Mouse (Mus musculus) cerebellum, postnatal 36 days (tissue): Measurements from ENCODE around the gene Gm28372.

Experiments used
- DNase-seq, 2 experiments: peaks; one replicate each; pipeline ENCODE4 v3.0.0; 2021 to 2022; ENCODE audit warnings: mixed read lengths in 2 of 2

Gene Gm28372

DNA sequence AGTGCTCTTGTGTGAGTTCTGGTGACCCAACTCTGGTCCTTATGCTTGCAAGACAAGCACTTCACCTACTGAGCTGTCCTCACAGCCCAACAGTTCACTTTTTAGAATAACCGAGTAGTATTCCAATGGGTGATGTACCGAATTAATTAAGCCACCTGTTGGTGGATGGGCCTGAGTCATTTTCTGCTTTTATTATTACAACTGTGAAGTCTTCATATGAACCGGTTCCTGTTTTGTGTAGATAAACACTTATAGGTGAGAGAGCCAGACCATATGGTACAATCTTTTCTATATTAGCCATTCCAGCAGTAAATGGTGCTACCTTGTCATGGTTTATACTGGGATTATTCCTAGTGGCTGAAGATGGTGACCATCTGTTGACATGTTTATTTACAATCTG lies 7.7 kb downstream of the Gm28372 start:
- no peak for DNase-seq

DNA sequence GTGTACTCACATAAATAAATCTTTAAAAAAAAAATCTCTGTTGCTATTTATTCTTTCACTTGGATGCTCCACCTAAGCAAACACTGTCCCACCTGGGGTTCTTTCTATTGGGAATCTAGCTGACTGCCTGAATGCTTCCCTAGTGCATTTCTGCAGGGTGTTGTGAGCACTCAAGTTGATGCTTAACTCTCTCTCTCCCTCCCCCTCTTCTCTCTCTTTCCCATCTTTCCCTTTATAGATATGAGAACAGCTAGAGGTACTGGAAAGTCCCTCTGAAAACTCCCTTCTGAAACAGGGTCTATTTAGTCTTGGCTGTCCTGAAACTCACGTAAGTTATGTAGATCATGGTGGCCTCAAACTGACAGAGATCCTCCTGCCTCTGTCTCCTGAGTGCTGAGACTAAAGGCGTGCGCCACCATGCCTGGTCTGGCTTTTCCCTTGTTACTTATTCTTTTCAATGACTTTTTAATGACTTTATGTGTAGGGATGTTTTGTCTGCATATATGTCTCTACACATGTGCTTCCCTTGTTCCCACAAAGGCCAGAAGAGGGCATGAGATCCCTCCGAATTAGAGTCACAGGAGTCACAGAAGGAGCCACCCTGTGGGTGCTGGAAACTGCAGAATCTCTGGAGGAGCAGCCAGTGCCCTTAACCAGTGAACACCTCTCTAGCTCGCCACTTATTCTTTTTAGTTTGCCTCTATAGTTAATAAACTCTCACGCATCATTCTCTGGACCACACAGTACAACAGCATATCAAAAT lies 9.2 kb downstream of the Gm28372 start:
- no peak for DNase-seq

DNA sequence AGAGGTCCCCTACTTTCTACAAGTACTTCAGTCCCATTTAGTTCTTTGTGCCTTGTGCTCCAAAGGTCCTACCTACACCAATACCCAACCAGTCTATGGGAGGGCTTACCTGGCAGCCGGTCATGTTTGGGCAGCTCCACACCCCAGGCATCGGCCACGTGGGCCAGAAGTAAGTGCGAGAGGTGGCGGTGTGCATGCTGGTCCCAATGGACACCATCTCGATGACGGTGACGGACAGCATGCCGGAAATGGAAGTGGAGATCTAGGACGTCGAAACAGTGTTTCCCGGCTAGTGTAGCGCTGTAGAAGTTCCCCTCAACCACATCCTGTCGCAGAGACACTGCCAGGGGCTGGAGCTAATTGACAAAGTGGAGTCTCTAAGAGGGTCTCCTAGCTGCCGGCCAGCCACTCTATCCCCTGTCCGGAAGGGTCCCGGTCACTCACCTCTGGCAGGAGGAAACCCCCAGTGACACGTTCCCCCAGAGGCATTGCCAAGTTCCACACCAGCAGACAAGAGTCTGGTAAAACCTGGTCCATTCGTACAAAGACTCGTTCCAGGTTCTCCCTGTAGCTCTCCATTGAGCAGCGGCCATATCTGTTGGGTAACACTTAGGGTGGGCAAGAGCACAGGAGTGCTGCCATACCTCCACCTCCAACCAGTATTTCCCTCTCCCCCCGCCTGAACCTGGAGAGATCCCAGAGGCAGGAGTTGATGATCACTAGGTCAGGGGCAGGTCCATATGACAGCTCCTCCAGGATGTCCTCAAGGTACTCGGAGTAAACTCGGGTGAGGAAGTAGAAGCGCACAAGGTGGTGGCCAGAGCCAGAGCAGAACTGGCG lies 17.0 kb downstream of the Gm28372 start:
- peak in 1 of 2 experiments; percentile 16 for DNase-seq

DNA sequence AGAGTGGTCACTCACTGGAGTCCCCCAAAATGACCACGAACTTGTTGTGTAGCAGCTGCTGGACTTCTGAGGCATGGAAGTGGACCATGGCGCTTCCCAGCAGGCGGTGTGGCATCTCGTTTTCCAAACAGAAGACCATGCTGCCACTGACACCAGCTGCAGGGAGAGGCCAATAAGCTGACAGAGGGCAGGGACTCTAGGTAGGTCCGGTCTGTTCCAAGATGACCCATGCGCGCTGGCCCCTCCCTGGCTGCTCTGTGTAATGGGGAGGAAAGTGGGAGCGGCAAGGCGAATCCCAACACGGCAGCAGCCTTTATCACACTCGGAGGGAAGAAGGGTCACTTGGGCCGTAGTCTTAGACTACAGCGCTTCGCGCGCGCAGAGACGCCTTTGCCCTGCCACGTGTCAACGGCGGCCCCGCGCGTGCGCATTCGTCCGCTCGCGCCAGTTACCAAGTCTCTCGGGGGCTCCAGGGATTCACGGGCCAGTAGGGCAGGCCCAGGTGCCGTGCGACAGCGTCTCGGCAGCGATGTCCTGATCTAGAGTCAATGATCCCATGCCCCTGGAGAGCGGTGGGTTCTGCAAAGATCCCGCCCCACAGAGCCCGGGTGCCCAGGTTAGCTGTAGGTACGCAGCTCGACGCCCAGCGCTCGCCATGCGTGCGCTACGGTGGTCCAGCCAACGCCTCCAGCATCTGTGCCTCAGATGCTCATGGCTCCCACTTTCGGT lies 18.5 kb downstream of the Gm28372 start:
- peak; percentile 81 to 82 for DNase-seq

DNA sequence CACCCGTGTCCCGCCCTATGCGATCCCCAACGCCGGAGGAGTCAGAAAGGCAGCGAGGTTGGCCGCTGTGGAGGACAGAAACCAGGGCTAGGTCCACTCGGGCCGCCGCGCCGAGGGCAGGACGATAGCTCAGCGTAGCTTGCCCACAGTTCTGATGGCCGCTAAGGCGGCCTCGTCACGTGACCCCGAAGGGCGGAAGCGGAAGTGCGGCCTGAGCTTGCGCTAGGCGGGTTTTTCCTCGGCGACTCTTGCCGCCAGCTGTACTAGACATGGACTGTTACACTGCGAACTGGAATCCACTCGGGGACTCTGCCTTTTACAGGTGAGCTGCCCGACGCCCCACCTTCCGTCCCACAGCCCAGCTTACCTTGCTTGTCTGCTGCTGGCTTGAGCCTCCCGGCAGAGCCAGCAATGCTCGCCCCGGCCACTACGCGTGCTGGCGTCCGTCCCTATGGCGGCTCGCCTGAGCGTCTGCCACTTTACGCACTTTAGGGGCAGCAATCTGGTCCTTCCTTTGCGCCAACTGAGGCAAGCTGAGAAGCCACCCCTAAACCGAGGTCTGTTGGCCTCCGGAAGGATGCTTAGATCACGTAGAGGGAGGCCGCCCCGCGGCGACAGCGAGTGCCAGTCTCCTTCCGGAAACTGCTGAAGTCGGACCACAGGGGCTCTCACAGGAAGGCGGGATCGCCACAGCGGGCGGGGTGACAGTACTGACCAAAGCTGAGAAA lies 19.3 kb downstream of the Gm28372 start, which contains the start of the genes Vps16 and Pced1a:
Gene Vps16, plus strand, starts transcription at position 214 of the 728 bp plus-strand sequence.
Gene Pced1a, minus strand, starts transcription at position 576 of the 728 bp plus-strand sequence.
- peak; percentile 92 to 93 for DNase-seq

DNA sequence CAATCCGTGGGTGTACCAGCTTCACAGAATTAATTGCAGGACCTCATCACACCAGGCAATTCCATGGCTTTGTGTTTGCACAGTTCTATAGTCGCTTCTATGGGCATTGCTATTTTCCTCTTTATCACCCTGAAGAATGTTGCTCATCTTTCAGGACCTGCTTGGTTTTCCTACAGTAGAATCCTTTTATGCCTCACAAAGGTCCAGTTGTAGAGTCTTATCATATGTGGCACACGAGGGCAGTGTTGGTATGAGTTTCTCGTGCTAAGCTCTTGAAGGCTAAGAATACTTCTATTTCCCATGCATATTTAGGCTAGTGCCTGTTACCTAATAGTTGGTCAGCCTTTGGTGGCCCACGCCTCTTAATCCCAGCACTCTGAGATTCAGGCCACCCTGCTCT lies 20.1 kb downstream of the Gm28372 start:
- DNase-seq = peak in 1 of 2 experiments; percentile 20

DNA sequence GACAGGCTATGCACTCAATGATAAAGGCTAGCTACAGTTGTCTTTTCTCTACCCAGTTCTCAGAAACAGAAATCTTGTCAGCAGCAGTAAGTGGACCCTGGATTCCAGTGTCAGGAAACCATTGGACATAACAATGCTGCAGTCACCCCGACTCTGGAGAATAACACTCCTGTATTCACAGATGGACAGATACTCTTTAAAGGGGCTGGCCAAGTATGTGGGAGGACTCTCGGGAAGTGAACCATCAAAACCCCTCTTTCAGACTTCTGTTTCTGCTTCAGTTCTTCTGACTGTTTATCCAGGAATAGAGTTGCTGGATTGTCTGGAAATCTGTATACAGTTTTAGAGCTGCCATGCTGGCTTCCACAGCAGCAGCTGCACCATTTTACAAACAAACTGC lies 24.8 kb downstream of the Gm28372 start:
- no peak for DNase-seq

DNA sequence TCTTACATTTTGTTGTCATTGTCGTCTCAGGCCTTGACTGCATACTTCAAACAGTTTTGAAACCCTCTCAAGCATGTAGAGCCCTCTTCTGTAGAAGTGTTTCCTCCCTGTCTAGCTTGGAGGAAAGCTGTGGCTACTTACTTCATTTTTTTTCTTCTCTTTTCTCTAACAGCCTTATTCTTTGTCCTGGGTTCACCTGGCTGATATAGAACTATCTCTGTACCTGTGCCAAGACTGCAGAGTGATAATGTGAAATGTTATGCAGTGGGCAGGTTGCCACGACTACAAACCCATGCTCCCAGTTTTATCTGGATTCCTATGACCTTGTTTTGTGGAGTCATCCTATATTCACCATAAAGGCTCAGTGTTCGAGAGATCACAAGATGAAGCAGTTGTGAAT lies 25.4 kb downstream of the Gm28372 start:
- no peak for DNase-seq

DNA sequence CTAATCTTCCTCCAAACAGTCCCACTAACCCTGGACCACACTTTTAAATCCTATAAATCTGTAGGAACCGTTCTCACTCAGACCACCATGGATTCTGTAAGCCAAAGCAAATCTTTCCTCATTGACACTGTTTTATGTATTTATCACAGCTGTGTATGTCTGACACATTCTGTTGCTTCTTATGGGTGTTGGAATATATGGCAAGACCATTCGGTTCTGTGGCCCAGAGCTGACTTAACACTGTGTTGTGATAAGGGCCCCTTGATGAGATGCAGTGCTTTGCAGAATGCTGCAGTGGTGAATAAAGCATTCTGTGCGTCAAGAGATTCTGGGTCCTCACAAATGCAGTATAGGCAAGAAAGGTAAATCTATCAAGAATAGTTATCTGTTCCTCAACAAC lies 27.1 kb downstream of the Gm28372 start:
- no peak for DNase-seq

DNA sequence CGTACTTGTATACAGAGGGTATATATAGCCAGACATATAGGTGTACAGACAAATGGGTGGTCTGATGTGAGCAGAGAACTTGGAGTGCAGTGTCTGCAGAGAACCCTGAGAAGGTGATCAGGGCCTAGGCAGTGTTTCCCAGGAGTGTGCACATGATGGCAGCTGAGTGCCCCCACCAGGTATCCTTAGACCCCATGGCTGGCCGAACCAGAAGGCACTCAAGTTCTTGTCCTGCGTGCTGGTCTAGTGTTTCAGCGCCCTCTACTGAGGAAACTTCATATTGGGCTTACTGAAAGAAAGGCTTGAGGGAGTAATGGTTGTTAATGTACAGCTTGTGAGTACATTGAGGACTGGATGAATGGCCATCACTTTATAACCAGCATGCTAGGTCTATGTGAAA lies 28.1 kb downstream of the Gm28372 start:
- DNase-seq = peak in 1 of 2 experiments; percentile 53

DNA sequence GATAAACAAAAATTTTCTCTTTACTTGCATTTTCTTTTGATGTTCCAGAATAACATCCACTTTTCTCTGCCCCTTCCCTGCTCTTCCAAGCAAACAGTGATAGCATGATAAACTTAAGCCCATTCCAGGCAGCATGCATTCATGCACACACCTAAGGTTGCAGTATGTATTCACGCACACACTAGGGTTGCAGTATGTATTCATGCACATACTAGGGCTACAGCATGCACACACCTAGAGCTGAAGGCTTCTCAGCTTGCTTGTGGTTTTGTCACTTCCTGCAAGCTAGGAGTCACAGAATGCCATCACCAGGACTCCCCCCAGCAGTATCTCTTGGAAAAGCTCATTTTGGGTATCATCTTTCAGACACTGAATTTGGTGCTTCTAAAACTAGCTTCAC lies 31.7 kb downstream of the Gm28372 start:
- no peak for DNase-seq

DNA sequence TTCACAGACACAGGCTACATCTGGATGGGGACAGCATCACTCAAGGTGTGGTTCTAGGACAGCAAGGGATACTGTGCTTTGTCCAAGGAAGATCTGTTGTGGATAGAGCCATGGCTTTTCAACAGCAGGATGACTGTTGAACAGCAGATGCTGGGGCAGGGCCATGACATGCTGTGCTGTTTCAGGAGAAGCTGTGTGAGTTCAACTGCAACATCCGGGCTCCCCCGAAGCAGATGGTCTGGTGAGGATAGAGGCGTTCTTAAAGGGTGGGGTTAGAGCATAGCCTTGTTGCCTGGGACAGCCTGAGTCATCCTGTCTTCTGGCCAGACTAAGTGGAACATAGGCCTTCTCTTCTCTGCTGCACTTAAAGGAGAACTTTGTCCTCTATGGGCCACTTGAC lies 33.8 kb downstream of the Gm28372 start:
- no peak for DNase-seq

DNA sequence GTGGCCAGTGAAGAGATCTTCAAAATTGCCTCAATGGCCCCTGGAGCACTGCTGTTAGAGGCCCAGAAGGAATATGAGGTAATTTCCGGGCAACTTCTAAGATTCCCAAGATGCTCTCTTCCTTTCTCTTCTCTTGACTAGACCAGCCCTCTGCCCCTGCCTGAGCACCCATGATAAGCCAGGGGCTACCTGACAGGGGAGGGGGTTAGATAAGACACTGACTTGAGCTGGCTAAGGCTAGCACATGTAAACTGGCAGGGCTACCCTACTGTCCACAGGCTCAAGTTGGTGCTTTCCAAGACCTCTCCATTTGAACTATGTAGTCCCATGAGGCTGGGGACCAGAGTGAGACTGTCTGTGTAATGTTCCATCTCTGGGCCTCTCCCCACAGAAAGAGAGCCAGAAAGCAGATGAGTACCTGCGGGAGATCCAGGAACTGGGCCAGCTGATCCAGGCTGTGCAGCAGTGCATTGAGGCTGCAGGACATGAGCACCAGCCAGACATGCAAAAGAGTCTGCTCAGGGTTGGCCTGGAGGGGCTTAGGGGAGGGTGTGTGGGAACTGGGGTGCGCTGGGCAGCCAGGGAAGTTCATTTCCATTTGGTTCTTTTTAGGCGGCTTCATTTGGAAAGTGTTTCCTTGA lies 34.9 kb downstream of the Gm28372 start:
- no peak for DNase-seq

DNA sequence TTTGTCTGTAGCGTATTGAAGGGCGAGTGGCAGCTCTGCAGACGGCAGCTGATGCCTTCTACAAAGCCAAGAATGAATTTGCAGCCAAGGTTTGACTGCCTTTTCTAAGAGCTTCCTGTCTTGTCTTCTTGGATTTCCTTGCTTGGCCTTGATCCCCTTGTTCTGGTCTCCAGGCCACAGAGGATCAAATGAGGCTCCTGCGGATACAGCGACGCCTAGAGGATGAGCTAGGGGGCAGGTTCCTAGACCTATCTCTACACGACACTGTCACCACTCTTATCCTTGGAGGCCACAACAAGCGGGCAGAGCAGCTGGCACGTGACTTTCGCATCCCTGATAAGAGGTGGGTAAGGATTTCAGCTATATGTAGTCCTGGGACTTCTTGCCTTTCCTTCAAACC lies 37.1 kb downstream of the Gm28372 start:
- no peak for DNase-seq

DNA sequence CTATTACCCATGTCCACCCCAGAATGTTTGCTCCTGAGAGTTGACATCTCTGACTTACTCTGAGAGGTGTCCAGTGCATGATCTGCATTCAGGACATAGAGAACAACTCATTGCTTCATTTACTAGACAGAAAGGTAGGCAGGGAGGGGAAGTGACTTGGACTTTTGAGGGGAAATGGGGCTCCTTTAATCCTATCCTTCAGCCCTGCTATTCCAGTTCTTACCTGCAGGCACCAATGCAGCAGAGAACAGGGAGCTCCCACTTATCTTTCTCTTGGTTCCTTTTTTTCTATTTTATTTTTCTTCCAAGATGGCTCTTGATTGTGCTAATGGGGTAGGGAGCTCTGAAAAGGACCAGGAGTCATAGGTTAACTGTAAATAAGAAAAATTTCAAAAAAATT lies 43.4 kb downstream of the Gm28372 start:
- no peak for DNase-seq

DNA sequence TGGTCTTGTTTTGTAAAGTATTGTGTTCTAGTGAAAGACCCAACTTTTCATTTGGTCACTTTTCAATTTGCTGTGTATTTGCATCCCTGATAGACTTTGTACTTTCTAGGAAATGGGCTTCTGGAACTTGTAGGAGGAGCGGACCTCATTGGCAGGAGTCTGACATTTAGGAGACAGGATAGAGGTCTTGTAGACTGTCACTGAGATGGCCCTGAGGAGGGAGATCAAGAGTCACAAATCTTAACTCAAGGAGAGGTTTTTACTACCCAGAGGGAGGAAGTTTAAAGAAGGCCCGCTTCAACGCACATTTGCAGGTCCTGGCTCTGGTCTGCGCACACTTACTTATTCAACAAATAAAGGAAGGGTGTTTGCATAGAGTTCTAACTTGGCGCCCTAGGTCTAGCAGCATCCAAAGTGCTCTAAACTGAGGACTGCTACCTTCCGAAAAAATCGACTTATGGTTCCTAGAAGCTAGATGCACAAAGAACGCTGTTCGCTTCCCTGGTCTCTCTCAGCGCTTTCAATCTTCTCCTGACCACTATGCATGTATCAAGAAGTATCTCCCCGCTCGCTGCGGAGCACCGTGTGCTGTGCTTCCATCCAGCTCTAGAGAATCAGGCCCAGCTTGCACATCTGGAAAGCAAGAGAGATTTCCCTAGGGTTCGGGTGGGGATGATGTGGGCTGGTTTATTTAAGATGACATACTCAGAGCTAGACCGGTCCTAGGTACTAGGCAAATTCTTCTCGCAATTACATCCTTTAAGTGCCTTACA lies 44.2 kb downstream of the Gm28372 start:
- DNase-seq = peak in 1 of 2 experiments; percentile 19

DNA sequence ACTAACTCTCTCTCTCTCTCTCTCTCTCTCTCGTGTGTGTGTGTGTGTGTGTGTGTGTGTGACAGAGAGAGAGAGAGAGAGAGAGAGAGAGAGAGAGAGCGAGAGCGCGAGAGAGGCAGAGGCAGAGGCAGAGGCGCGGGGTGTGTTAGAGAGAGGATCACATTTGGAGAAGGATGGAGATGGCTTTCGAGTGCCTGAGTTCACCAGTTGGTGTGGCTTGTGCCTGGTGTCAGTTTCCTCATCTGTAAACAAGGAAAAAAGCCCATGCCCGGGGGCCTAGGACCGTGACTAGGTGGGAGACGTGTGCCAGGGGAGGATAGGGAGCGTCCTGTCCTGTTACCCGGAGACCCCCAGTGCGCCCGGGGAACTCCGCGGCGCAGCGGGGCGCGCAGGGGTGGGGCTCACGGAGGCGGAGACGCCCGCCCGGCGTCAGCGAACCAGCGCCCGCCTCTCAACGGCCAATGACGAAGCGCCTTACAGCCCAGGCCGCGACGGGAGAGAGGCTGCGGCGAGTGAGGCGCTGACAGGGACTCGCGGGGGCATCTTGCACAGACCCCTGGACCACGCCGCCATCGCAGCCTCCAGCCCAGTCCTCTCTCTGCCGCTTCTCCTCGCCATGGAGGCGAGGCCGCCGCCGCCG lies 44.9 kb downstream of the Gm28372 start, which contains the start of gene Ptpra:
Gene Ptpra, plus strand, starts transcription at position 485 of the 640 bp plus-strand sequence.
- peak; percentile 91 for DNase-seq

DNA sequence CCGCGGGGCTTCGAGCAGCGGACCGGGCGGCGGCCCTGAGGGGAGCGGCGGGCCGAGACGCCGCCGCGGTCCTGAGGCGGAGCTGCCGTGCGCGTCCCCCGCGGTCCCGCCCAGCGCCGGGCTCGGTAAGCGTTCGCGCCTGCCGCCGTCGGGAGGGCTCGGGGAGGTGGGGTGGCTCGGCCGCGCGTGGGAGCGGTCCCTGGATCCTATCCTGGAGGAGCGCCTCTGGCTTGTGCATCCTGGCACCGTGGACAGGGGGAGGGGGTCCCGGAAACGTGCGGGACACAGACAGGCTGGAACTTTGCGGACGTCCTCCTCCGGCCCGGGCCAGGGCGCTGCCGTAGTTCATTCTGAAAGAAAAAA lies 45.4 kb downstream of the Gm28372 start:
- peak in 1 of 2 experiments; percentile 75 for DNase-seq

DNA sequence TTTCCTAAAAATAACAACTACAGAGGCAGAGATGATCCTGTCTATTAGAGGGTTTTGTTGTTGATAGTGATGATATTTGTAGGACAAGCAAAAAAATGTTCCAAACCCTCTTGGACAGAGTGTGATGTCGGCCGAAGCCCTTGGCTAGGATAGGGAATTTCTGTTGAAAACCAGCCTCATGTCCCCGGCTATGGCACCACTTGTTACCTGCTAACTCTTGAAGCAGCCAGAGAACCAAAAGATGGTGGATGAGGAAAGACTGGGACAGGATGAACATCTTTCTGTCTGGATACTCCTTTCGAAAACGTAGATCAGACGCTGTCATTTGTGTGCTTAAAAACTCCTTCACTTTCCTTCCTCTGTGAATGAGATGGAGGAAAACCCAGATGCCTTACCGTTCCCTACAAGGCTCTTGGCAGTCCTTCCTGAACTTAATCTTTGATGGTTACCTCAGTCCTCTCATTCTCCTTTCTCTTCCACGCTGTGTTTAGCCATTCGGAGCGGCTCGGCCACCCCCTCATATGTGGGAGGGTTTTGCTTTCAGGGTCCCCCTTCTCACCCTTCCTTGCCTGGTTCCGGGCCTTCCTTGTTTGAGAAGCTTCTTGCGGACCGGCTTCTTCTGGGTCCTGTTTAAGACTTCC lies 46.2 kb downstream of the Gm28372 start:
- DNase-seq = no peak

DNA sequence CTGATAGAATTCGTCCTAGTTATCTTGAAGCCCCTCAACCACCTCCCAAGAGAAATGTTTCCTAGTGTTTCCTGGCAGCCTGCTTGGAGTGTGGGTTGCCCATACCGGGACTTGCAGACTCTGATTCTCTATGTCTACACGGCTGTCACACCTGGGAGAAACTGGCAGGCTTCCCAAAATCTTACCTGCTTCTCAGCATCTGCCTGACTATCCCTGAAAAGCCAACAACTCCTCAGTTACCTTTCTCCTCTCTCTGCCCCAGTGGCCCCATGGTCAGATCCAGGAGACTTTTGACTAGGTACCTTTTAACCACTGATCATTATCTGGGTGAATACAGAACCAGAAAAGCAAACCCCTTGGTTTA lies 46.7 kb downstream of the Gm28372 start:
- DNase-seq = no peak
